Mouse (Mus musculus) stomach, embryonic 16.5 days (tissue): ENCODE measurements around the gene Chpf2. TPM values are rescaled to one million over a fixed set of nuclear protein-coding genes. Genes with fewer than 3 reads are reported as not detected.

Source experiments
- ATAC-seq: fragments of 200-750 bp; cut with Nextera tagmentation; 2 replicates; pipeline ENCODE4 v1.8.0; 2017; ENCODE audit warnings: moderate number of reproducible peaks, moderate TSS enrichment; ENCODE audit not compliant: insufficient read depth, low FRiP score
- H3K27ac ChIP-seq: fragments of 300-500 bp; sonication (generic); 2 replicates; pipeline ENCODE4 v1.5.1; 2014; ENCODE audit warnings: low read length
- H3K27me3 ChIP-seq: fragments of 300-500 bp; sonication (generic); 2 replicates; pipeline ENCODE4 v1.6.1; 2014; ENCODE audit warnings: low read length, control low read depth, mixed read lengths; ENCODE audit not compliant: control insufficient read depth, insufficient read depth
- H3K36me3 ChIP-seq: fragments of 300-500 bp; sonication (generic); 2 replicates; pipeline ENCODE4 v1.6.1; 2014; ENCODE audit warnings: low read length; ENCODE audit not compliant: control insufficient read depth, insufficient read depth
- H3K4me1 ChIP-seq: fragments of 300-500 bp; sonication (generic); 2 replicates; pipeline ENCODE4 v1.6.1; 2014; ENCODE audit warnings: low read length, control low read depth, mixed read lengths; ENCODE audit not compliant: control insufficient read depth, insufficient read depth
- H3K4me2 ChIP-seq: fragments of 300-500 bp; sonication (generic); 2 replicates; pipeline ENCODE4 v1.6.1; 2014; ENCODE audit warnings: low read depth, low read length, mixed read lengths
- H3K4me3 ChIP-seq: fragments of 300-500 bp; sonication (generic); replicated peaks from 2 replicates; pipeline ENCODE4 v1.5.1; 2014; ENCODE audit warnings: mild to moderate bottlenecking, low read length
- H3K9ac ChIP-seq: fragments of 300-500 bp; sonication (generic); 2 replicates; pipeline ENCODE4 v1.6.1; 2014; ENCODE audit warnings: low read length
- H3K9me3 ChIP-seq: fragments of 300-500 bp; sonication (generic); replicated peaks from 2 replicates; pipeline ENCODE4 v1.6.1; 2016; ENCODE audit warnings: low read length, control low read depth; ENCODE audit not compliant: control insufficient read depth
- WGBS: fragments of 180-500 bp; shearing (Covaris S2); extraction: QIAGEN DNeasy Blood & Tissue Kit; methylation state at CpG from one replicate; pipeline ENCODE4 v1.1.7; 2014; 5-methylcytosine and 5-hydroxymethylcytosine counted together
- microRNA counts: library from miRNA; unstranded; fragments of <30 nt; microRNA quantifications from one replicate; lab custom pipeline; 2016
- microRNA-seq: library from miRNA; unstranded; fragments of <30 nt; microRNA quantifications from one replicate; pipeline ENCODE4, GENCODE M21; 2016
- polyA plus RNA-seq: library from polyadenylated mRNA; unstranded; fragments of >200 nt; fragmentation: Nextera tagmentation; extraction: Ambion mirVana; gene quantifications from 2 replicates; pipeline ENCODE4 v1.2.1, GENCODE M21; 2015

Chpf2 gene
- polyA plus RNA-seq, 1 experiment from 2014 or later, result 21.8 TPM

GRCm38 (mm10) chr5:24639081-24639480, 52.5 kb downstream of the Chpf2 start:
- Histone ChIP-seq H3K4me1 (no peaks in the 10 kb centered on the region), H3K27ac (no peak overlapping the region), H3K4me3 (no peak overlapping the region), H3K36me3 (no peaks in the 10 kb centered on the region), H3K27me3 (no peaks in the 10 kb centered on the region), H3K9me3 (no peaks in the 10 kb centered on the region), H3K9ac (no peak overlapping the region), H3K4me2 (no peak overlapping the region)
- ATAC-seq, result no peak
- WGBS, result 62% methylated on average over 6 of the region's 6 CpGs

MicroRNAs encoded within 50 kb of the gene (microRNA counts, 519-probe panel; counts per million panel counts)
- microRNA mmu-miR-671-3p (lab: Ali Mortazavi, UCI) (1,501 counts per million, percentile 17 among the panel's probes with 10 or more counts), microRNA mmu-miR-671-5p (lab: Ali Mortazavi, UCI) (not detected)

Small RNA genes lying within 50 kb of the gene (microRNA-seq; reads per million reads assigned to microRNA genes)
- 387 reads per million, percentile 68 among the genes with 10 or more reads in this experiment for gene Mir671

Other genes starting within 250 kb of the Chpf2 start
- gene Kcnh2, start 235.1 kb upstream of the Chpf2 start, polyA plus RNA-seq, result 5.6 and 6.5 TPM in 2 replicates
- 6.5 and 7.3 TPM in 2 replicates for gene Nos3, start 221.9 kb upstream of the Chpf2 start, polyA plus RNA-seq
- 4.2 and 5.9 TPM in 2 replicates for gene Atg9b, start 194.6 kb upstream of the Chpf2 start, polyA plus RNA-seq
- gene Abcb8, start 193.1 kb upstream of the Chpf2 start, polyA plus RNA-seq, result 48.4 and 61.7 TPM in 2 replicates
- 0.23 and 0.52 TPM in 2 replicates for gene Asic3, start 173.3 kb upstream of the Chpf2 start, polyA plus RNA-seq
- gene Cdk5, start 163.2 kb upstream of the Chpf2 start, polyA plus RNA-seq, result 44.9 TPM in 2 replicates
- gene Slc4a2, start 162.9 kb upstream of the Chpf2 start, polyA plus RNA-seq, result 46.5 and 51.8 TPM in 2 replicates
- gene Fastk, start 141.5 kb upstream of the Chpf2 start, polyA plus RNA-seq, result 93.4 and 94.4 TPM in 2 replicates
- gene Tmub1, start 138.9 kb upstream of the Chpf2 start, polyA plus RNA-seq, result 23.5 and 27.0 TPM in 2 replicates
- gene Agap3, start 134.6 kb upstream of the Chpf2 start, polyA plus RNA-seq, result 13.0 and 14.7 TPM in 2 replicates
- not detected in 2 replicates for gene Gbx1, start 59.5 kb upstream of the Chpf2 start, polyA plus RNA-seq
- 0.24 and 0.58 TPM in 2 replicates for gene Asb10, start 45.8 kb upstream of the Chpf2 start, polyA plus RNA-seq
- gene 4931409K22Rik, start 29.9 kb upstream of the Chpf2 start, polyA plus RNA-seq, result 0.13 TPM in 1 of 2 replicates, not detected in the other
- gene Abcf2, start 9.3 kb upstream of the Chpf2 start, polyA plus RNA-seq, result 81.7 and 81.9 TPM in 2 replicates
- 13.1 and 17.1 TPM in 2 replicates for gene Smarcd3, start 37.7 kb downstream of the Chpf2 start, polyA plus RNA-seq
- 31.9 and 32.0 TPM in 2 replicates for gene Nub1, start 98.8 kb downstream of the Chpf2 start, polyA plus RNA-seq
- 8.1 TPM in 2 replicates for gene Wdr86, start 144.0 kb downstream of the Chpf2 start, polyA plus RNA-seq
- 2.7 and 2.9 TPM in 2 replicates for gene Crygn, start 171.3 kb downstream of the Chpf2 start, polyA plus RNA-seq